Mouse (Mus musculus) yolk sac, embryonic 10.5 days (tissue): ENCODE measurements around the gene Rbm43.
A peak's percentile ranks its signal among the peaks of the same experiment; 100 is the strongest.
"Not testable (repeated sequence)": the region's sequence is repeated elsewhere in the genome, so short reads cannot be mapped to it uniquely, and the experiment has no call there.

Experiments used
- DNase-seq: peaks from one replicate; pipeline ENCODE4 v3.0.0-alpha.2; 2017; ENCODE audit warnings: low spot score

The Rbm43 gene

GRCm38 (mm10) chr2:51914532-51914931 is 20.4 kb downstream of the Rbm43 start:
- DNase-seq, result no peak

- DNase-seq, result peak; percentile 49
Observed at GRCm38 (mm10) chr2:51912740-51913139, 22.2 kb downstream of the Rbm43 start.

- no peak for DNase-seq
Observed at GRCm38 (mm10) chr2:51911864-51912263, 23.1 kb downstream of the Rbm43 start.

GRCm38 (mm10) chr2:51907538-51908110 is 27.3 kb downstream of the Rbm43 start:
- no peak for DNase-seq

GRCm38 (mm10) chr2:51905637-51906036 is 29.3 kb downstream of the Rbm43 start:
- DNase-seq, result no peak

- peak; percentile 4 for DNase-seq
Observed at GRCm38 (mm10) chr2:51892411-51892901, 42.5 kb downstream of the Rbm43 start.

- DNase-seq, result no peak
Observed at GRCm38 (mm10) chr2:51890961-51891360, 44.0 kb downstream of the Rbm43 start.

GRCm38 (mm10) chr2:51890139-51890538 is 44.8 kb downstream of the Rbm43 start:
- DNase-seq, result not testable (repeated sequence)

GRCm38 (mm10) chr2:51880143-51880542 is 54.8 kb downstream of the Rbm43 start:
- no peak for DNase-seq
